Mouse (Mus musculus) MEL (cell line): ENCODE results near the gene Cdk14. TPM values are rescaled to one million over a fixed set of nuclear protein-coding genes. Genes with fewer than 3 reads are reported as not detected.

Experiments
- DNase-seq: peaks from one replicate; pipeline ENCODE4 v3.0.0; 2011; ENCODE audit warnings: low read depth, low spot score
- H3K27ac ChIP-seq: 2 replicates; pipeline ENCODE4 v1.5.1; 2012; ENCODE audit warnings: low read depth, mild to moderate bottlenecking, control low read depth, low read length, moderate library complexity; ENCODE audit not compliant: control insufficient read depth
- H3K27me3 ChIP-seq, 2 experiments: fragments of 150-350 bp in 1 of 2; sonication (generic) in 1 of 2; 2 replicates each; pipeline ENCODE4 v1.6.1; 2012; ENCODE audit warnings: low read length in 2 of 2, mild to moderate bottlenecking in 2 of 2, improper control_type of control experiment in 1 of 2, moderate library complexity in 1 of 2; ENCODE audit not compliant: insufficient read depth in 2 of 2, control insufficient read depth in 1 of 2
- H3K36me3 ChIP-seq, 2 experiments: 2 replicates each; pipeline ENCODE4 v1.6.1; 2012 to 2014; ENCODE audit warnings: low read length in 2 of 2, improper control_type of control experiment in 1 of 2, inconsistent platforms in 1 of 2, mild to moderate bottlenecking in 1 of 2; ENCODE audit not compliant: insufficient read depth in 2 of 2, control insufficient read depth in 1 of 2
- H3K4me1 ChIP-seq, 2 experiments: fragments of 150-350 bp in 1 of 2; sonication (generic) in 1 of 2; 2 replicates each; pipeline ENCODE4 v1.6.1; 2012; ENCODE audit warnings: low read length in 2 of 2, improper control_type of control experiment in 1 of 2, mild to moderate bottlenecking in 1 of 2; ENCODE audit not compliant: insufficient read depth in 2 of 2, control insufficient read depth in 1 of 2
- H3K4me3 ChIP-seq, 2 experiments: fragments of 150-350 bp in 1 of 2; sonication (generic) in 1 of 2; 2 replicates each; pipeline ENCODE4 v1.5.1; 2012; ENCODE audit warnings: low read depth in 2 of 2, low read length in 2 of 2, mild to moderate bottlenecking in 2 of 2, moderate library complexity in 2 of 2, control low read depth in 1 of 2, improper control_type of control experiment in 1 of 2; ENCODE audit not compliant: control insufficient read depth in 1 of 2, insufficient read depth in 1 of 2
- H3K79me2 ChIP-seq: 2 replicates; pipeline ENCODE4 v1.6.1; 2012; ENCODE audit warnings: mild to moderate bottlenecking, low read length, moderate library complexity; ENCODE audit not compliant: control insufficient read depth, poor library complexity, insufficient read depth
- H3K9ac ChIP-seq: 2 replicates; pipeline ENCODE4 v1.6.1; 2012; ENCODE audit warnings: low read depth, mild to moderate bottlenecking, control low read depth, low read length, moderate library complexity; ENCODE audit not compliant: control insufficient read depth, poor library complexity, severe bottlenecking
- H3K9me3 ChIP-seq: fragments of 150-350 bp; sonication (generic); replicated peaks from 2 replicates; pipeline ENCODE4 v1.6.1; 2012; ENCODE audit warnings: mild to moderate bottlenecking, low read length, improper control_type of control experiment, moderate library complexity; ENCODE audit not compliant: insufficient read depth
- BHLHE40 ChIP-seq: IDR thresholded peaks from 2 replicates; pipeline ENCODE4 v1.6.1; 2012; ENCODE audit warnings: low read depth, mild to moderate bottlenecking, inconsistent platforms, low read length, improper control_type of control experiment, borderline replicate concordance
- CHD1 ChIP-seq: IDR thresholded peaks from 2 replicates; pipeline ENCODE4 v1.6.1; 2012; ENCODE audit warnings: low read depth, mild to moderate bottlenecking, inconsistent platforms, low read length, improper control_type of control experiment
- CHD2 ChIP-seq: IDR thresholded peaks from 2 replicates; pipeline ENCODE4 v1.6.1; 2011; ENCODE audit warnings: low read length, improper control_type of control experiment
- CTCF ChIP-seq, 3 experiments: IDR thresholded peaks in 2 of 3; conservative IDR thresholded peaks in 1 of 3; 2 replicates each; pipeline ENCODE4 v1.5.1; 2011 to 2012; ENCODE audit warnings: low read length in 3 of 3, low read depth in 2 of 3, mild to moderate bottlenecking in 2 of 3, improper control_type of control experiment in 1 of 3, inconsistent platforms in 1 of 3, mixed read lengths in 1 of 3, moderate library complexity in 1 of 3; ENCODE audit not compliant: control insufficient read depth in 1 of 3, insufficient read depth in 1 of 3, poor library complexity in 1 of 3, severe bottlenecking in 1 of 3
- E2F4 ChIP-seq: IDR thresholded peaks from 2 replicates; pipeline ENCODE4 v1.6.1; 2011; ENCODE audit warnings: low read depth, low read length, improper control_type of control experiment, borderline replicate concordance
- ELF1 ChIP-seq: IDR thresholded peaks from 2 replicates; pipeline ENCODE4 v1.6.1; 2014; ENCODE audit warnings: low read depth, mild to moderate bottlenecking, inconsistent platforms, low read length, improper control_type of control experiment, moderate library complexity
- EP300 ChIP-seq, 2 experiments: IDR thresholded peaks; 2 replicates each; pipeline ENCODE4 v1.6.1; 2011; ENCODE audit warnings: improper control_type of control experiment in 2 of 2, low read length in 2 of 2, low read depth in 1 of 2, mild to moderate bottlenecking in 1 of 2
- GABPA ChIP-seq: IDR thresholded peaks from 2 replicates; pipeline ENCODE4 v1.6.1; 2012; ENCODE audit warnings: low read depth, mild to moderate bottlenecking, inconsistent platforms, low read length, improper control_type of control experiment, moderate library complexity
- GATA1 ChIP-seq: IDR thresholded peaks from 2 replicates; pipeline ENCODE4 v1.6.1; 2011; ENCODE audit warnings: low read depth, low read length, improper control_type of control experiment
- HCFC1 ChIP-seq: IDR thresholded peaks from 2 replicates; pipeline ENCODE4 v1.6.1; 2012; ENCODE audit warnings: low read depth, mild to moderate bottlenecking, inconsistent platforms, low read length, improper control_type of control experiment, moderate library complexity
- MAFK ChIP-seq: IDR thresholded peaks from 2 replicates; pipeline ENCODE4 v1.6.1; 2011; ENCODE audit warnings: low read depth, mild to moderate bottlenecking, low read length, improper control_type of control experiment, borderline replicate concordance
- MAX ChIP-seq: IDR thresholded peaks from 2 replicates; pipeline ENCODE4 v1.6.1; 2011; ENCODE audit warnings: low read length, improper control_type of control experiment
- MAZ ChIP-seq: IDR thresholded peaks from 2 replicates; pipeline ENCODE4 v1.6.1; 2012; ENCODE audit warnings: low read depth, mild to moderate bottlenecking, inconsistent platforms, low read length, improper control_type of control experiment
- MEF2A ChIP-seq: IDR thresholded peaks from 2 replicates; pipeline ENCODE4 v1.6.1; 2014; ENCODE audit warnings: low read depth, mild to moderate bottlenecking, inconsistent platforms, low read length, improper control_type of control experiment; ENCODE audit not compliant: poor library complexity, insufficient replicate concordance, severe bottlenecking; ENCODE audit errors: extremely low read depth
- NELFE ChIP-seq: IDR thresholded peaks from 2 replicates; pipeline ENCODE4 v1.6.1; 2011; ENCODE audit warnings: low read depth, low read length, improper control_type of control experiment
- NRF1 ChIP-seq: IDR thresholded peaks from 2 replicates; pipeline ENCODE4 v1.6.1; 2014; ENCODE audit warnings: low read depth, mild to moderate bottlenecking, inconsistent platforms, low read length, improper control_type of control experiment, moderate library complexity; ENCODE audit not compliant: poor library complexity, insufficient read depth, severe bottlenecking
- POLR2A ChIP-seq, 2 experiments: IDR thresholded peaks; 2 replicates each; pipeline ENCODE4 v1.6.1; 2011 to 2012; ENCODE audit warnings: low read length in 2 of 2, mild to moderate bottlenecking in 2 of 2, control low read depth in 1 of 2, improper control_type of control experiment in 1 of 2, low read depth in 1 of 2, moderate library complexity in 1 of 2; ENCODE audit not compliant: control insufficient read depth in 1 of 2, insufficient read depth in 1 of 2, poor library complexity in 1 of 2
- POLR2AphosphoS2 ChIP-seq: IDR thresholded peaks from 2 replicates; pipeline ENCODE4 v1.6.1; 2011; ENCODE audit warnings: low read length, improper control_type of control experiment
- RCOR1 ChIP-seq: IDR thresholded peaks from 2 replicates; pipeline ENCODE4 v1.6.1; 2012; ENCODE audit warnings: low read depth, mild to moderate bottlenecking, inconsistent platforms, low read length, improper control_type of control experiment
- SIN3A ChIP-seq: IDR thresholded peaks from 2 replicates; pipeline ENCODE4 v1.6.1; 2012; ENCODE audit warnings: low read length, improper control_type of control experiment, inconsistent platforms
- TAL1 ChIP-seq: IDR thresholded peaks from 2 replicates; pipeline ENCODE4 v1.6.1; 2012; ENCODE audit warnings: mild to moderate bottlenecking, inconsistent platforms, low read length, moderate library complexity, mixed read lengths
- TCF12 ChIP-seq: IDR thresholded peaks from 2 replicates; pipeline ENCODE4 v1.6.1; 2014; ENCODE audit warnings: low read depth, mild to moderate bottlenecking, inconsistent platforms, low read length, improper control_type of control experiment, moderate library complexity
- ZC3H11A ChIP-seq: IDR thresholded peaks from 2 replicates; pipeline ENCODE4 v1.6.1; 2012; ENCODE audit warnings: low read depth, mild to moderate bottlenecking, inconsistent platforms, low read length, improper control_type of control experiment
- ZKSCAN1 ChIP-seq: IDR thresholded peaks from 2 replicates; pipeline ENCODE4 v1.6.1; 2012; ENCODE audit warnings: low read depth, mild to moderate bottlenecking, inconsistent platforms, low read length, improper control_type of control experiment, moderate library complexity
- ZMIZ1 ChIP-seq: IDR thresholded peaks from 2 replicates; pipeline ENCODE4 v1.6.1; 2012; ENCODE audit warnings: low read depth, mild to moderate bottlenecking, inconsistent platforms, low read length, improper control_type of control experiment, moderate library complexity
- ZNF384 ChIP-seq: IDR thresholded peaks from 2 replicates; pipeline ENCODE4 v1.6.1; 2012; ENCODE audit warnings: low read depth, mild to moderate bottlenecking, inconsistent platforms, low read length, improper control_type of control experiment
- polyA plus RNA-seq, 2 experiments: library from polyadenylated mRNA; stranded (reverse) in 1 of 2; unstranded in 1 of 2; fragments of >175 nt in 1 of 2; fragments of >200 nt in 1 of 2; gene quantifications; 2 replicates each; pipeline versions ENCODE4 v1.2.1 to v1.2.4; 2012; ENCODE audit warnings: low replicate concordance in 2 of 2, low read depth in 1 of 2; ENCODE audit not compliant: insufficient read length in 2 of 2, insufficient read depth in 1 of 2, missing spikeins in 1 of 2
- total RNA-seq: library from RNA; depleted of rRNA; stranded (reverse); fragments of 300-350 nt; gene quantifications from 2 replicates; pipeline ENCODE4 v1.2.3, GENCODE M21; 2012

The Cdk14 gene
- total and polyA plus RNA-seq, 3 experiments = not detected

DNA sequence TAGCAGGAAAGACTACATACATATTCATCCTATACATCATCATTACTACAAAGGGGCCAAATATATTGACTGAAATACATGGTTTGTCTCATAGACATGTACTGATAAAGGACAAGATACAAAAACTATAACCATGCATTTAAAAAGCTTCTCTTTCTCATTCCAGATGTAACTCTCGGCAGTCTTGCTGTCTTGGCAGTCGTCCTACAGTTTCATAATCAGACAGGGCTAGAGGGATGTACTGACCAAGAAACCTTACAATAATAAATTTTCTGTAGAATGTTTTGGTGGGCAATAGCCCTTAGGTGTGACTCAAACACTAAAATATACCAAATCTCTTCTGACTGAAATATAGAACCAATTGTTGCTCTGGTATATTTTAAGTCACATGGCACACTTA is 389.7 kb downstream of the Cdk14 start:
- Histone ChIP-seq H3K36me3 (no peaks in the 10 kb centered on the region), H3K9me3 (no peaks in the 10 kb centered on the region), H3K9ac (no peak overlapping the region), H3K79me2 (no peaks in the 10 kb centered on the region), H3K4me3 (no peak overlapping the region), H3K27me3 (no peaks in the 10 kb centered on the region), H3K4me1 (no peaks in the 10 kb centered on the region), H3K27ac (no peak overlapping the region)
- DNase-seq = no peak
- TF ChIP-seq NELFE (no peak), MAZ (no peak), EP300 (IDR thresholded peaks at IDR 0.05; ENCODE audit: low read depth in 1 of 2, low read length in 2 of 2) (no peak), HCFC1 (no peak), CTCF (IDR thresholded peaks at IDR 0.05 in 2 of 3, conservative IDR thresholded peaks at IDR 0.05 in 1 of 3; ENCODE audit: control insufficient read depth in 1 of 3, insufficient read depth in 1 of 3, low read depth in 2 of 3, low read length in 3 of 3, poor library complexity in 1 of 3, severe bottlenecking in 1 of 3) (no peak), SIN3A (no peak), TAL1 (no peak), GATA1 (no peak), MAFK (no peak), MAX (no peak), POLR2A (IDR thresholded peaks at IDR 0.05; ENCODE audit: control insufficient read depth in 1 of 2, insufficient read depth in 1 of 2, low read depth in 1 of 2, low read length in 2 of 2, poor library complexity in 1 of 2) (no peak), RCOR1 (no peak), GABPA (no peak), CHD1 (no peak), NRF1 (no peak), BHLHE40 (no peak), POLR2AphosphoS2 (no peak), ZNF384 (no peak)

DNA sequence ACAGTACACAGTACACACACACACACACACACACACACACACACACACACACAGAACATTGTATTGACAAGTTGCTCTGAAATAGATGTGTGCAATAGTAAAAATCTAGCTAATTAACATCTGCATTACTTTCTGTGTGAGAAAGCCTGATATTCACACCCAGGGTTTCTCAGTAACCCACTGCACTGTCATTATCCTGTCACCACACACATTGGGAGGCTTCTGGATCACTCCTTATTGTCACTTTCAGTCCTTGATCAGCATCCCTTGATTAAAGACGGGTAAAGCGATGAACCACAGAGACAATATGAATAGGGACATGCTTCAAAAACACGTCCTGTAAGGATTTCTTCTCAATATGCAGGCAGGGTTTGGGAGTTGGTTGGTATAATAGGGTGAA is 401.2 kb downstream of the Cdk14 start:
- H3K4me3 ChIP-seq = no peak overlapping the region
- no peaks in the 10 kb centered on the region for H3K27me3 ChIP-seq
- no peak for TF ChIP-seq ZMIZ1
- no peak for TF ChIP-seq MAZ
- no peak for TF ChIP-seq E2F4
- TF ChIP-seq ZKSCAN1 = no peak
- no peak for TF ChIP-seq MEF2A
- TF ChIP-seq ZC3H11A = no peak
- no peak for TF ChIP-seq CHD2
- TF ChIP-seq SIN3A = no peak
- TF ChIP-seq ELF1 = no peak
- no peak for TF ChIP-seq CHD1
- no peak for TF ChIP-seq BHLHE40
- TF ChIP-seq RCOR1 = no peak
- no peak for TF ChIP-seq POLR2A (IDR thresholded peaks at IDR 0.05; ENCODE audit: control insufficient read depth in 1 of 2, insufficient read depth in 1 of 2, low read depth in 1 of 2, low read length in 2 of 2, poor library complexity in 1 of 2)
- TF ChIP-seq TCF12 = no peak
- TF ChIP-seq GABPA = no peak
- no peaks in the 10 kb centered on the region for H3K9me3 ChIP-seq
- no peak overlapping the region for H3K9ac ChIP-seq
- no peak overlapping the region for H3K27ac ChIP-seq
- no peak for DNase-seq
- H3K4me1 ChIP-seq = no peaks in the 10 kb centered on the region
- no peaks in the 10 kb centered on the region for H3K36me3 ChIP-seq
- H3K79me2 ChIP-seq = no peaks in the 10 kb centered on the region
